Mouse (Mus musculus): ENCODE measurements around the gene B3gnt2. TPM values are rescaled to one million over a fixed set of nuclear protein-coding genes. Genes with fewer than 3 reads are reported as not detected.

B3gnt2 gene
- 35.4 and 41.4 TPM in 2 replicates for polyA plus RNA-seq (2012; rRNA removed)

DNA sequence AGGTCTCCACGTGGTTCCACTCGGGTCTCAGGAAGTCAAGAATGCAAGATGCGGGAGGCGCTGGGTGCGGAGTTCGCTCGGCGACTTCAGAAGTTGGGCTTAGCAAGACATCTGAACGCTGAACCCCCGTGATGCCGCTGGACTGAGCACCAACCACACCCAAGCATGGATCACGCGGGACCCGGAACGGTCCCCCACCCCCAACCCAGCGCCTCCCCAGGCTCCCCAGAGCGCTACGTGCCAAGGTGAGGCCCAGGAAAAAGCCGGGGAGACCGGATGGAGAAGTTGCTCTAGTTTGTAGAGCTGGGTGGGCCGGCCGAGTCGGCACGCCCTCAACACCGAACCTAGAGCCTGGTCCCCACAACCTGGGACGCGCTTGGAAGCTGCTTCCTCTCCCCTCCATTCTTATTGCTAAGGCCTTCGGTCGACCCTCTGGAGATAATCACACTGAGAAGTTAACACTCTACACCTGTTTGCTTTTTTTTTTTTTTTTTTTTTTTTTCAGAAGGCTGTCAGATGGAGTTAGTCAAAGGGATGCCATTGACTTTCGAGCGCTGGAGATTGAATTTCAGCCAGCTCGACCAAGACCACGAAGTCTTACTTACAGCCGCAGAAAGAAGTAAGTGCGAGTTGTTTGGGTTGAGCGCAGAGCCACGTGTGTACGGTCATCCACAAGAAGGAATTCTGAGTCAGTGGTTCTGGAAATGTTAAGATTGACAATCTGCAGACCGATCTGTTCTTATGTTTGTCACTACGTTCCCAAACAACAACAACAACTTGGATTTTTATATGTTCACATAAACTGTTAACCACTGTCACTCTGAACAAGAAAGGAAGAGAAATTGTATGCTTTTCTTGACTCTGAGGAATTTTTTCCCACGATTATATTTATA is at the start of gene B3gnt2:
B3gnt2 (minus strand) TSS at position 627 of the 893 bp plus-strand sequence.
- DNase-seq = peak; percentile 65
- peak within 1 kb of the TSS; percentile 89 for H3K27ac ChIP-seq (ENCODE audit: control insufficient read depth, insufficient read depth, low read length)
- 12% methylated on average over 41 of the region's 41 CpGs for WGBS
- H3K4me3 ChIP-seq (ENCODE audit: control insufficient read depth, insufficient read depth, low read length) = peak within 1 kb of the TSS; percentile 100
- H3K36me3 ChIP-seq (ENCODE audit: control insufficient read depth, insufficient read depth, low read length) = no peaks in the 10 kb centered on the region
- H3K27me3 ChIP-seq (ENCODE audit: control insufficient read depth, insufficient read depth, low read length) = no peaks in the 10 kb centered on the region
- TF ChIP-seq CTCF (IDR thresholded peaks at IDR 0.05; ENCODE audit: borderline replicate concordance, control insufficient read depth, extremely low read depth, insufficient read depth, low read length, poor library complexity) (no peak), POLR2A (IDR thresholded peaks at IDR 0.05; ENCODE audit: control insufficient read depth, extremely low read depth, insufficient read depth, low read length, poor library complexity) (no peak)
- peaks cover 11% of the 10 kb centered on the region for H3K4me1 ChIP-seq (replicated peaks; ENCODE audit: control insufficient read depth, insufficient read depth, low read length)

DNA sequence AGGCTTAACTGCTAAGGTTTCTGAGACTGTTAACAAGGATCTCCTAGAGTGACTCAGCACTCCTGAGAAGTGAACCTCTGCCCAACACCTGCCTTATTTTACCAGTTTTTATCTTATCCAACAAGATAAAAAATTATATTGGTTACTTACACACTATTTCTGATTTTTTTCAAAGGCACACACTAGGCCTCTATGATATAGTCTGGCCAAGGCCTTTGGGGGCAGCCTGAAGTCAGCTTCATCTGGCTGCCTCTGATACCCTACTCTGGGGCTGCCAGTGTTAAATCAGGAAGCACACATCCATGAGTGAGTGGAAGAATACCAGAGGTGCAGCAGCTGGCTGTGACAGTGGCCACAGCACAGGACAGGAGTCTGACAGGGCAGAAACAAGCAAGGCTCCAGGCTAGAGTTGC is 45.7 kb upstream of the B3gnt2 start:
- no peak for DNase-seq
- Histone ChIP-seq H3K27ac (ENCODE audit: control insufficient read depth, insufficient read depth, low read length) (no peak overlapping the region), H3K4me1 (replicated peaks; ENCODE audit: control insufficient read depth, insufficient read depth, low read length) (no peaks in the 10 kb centered on the region), H3K4me3 (ENCODE audit: control insufficient read depth, insufficient read depth, low read length) (no peak overlapping the region), H3K36me3 (ENCODE audit: control insufficient read depth, insufficient read depth, low read length) (no peaks in the 10 kb centered on the region), H3K27me3 (ENCODE audit: control insufficient read depth, insufficient read depth, low read length) (no peaks in the 10 kb centered on the region)
- no peak for TF ChIP-seq POLR2A (IDR thresholded peaks at IDR 0.05; ENCODE audit: control insufficient read depth, extremely low read depth, insufficient read depth, low read length, poor library complexity)

DNA sequence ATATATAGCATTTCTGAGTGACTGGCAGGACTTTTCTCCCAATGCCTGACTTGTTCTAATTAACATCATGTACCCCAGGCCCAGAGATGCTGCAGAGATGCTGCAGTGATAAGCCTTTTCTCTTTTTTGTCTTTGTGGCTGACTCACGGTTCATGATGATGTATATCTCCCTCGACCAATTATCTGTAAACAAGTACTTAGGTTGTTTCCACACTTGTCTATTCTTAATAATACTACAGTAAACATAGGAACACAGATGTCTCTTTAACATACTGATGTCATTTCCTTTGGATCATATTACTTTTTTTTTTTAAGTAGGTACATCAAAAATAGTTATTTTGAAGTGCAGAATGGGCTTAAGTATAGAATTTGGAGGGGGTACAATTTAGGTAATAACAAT is 42.2 kb upstream of the B3gnt2 start:
- H3K4me1 ChIP-seq (replicated peaks; ENCODE audit: control insufficient read depth, insufficient read depth, low read length) = no peaks in the 10 kb centered on the region

DNA sequence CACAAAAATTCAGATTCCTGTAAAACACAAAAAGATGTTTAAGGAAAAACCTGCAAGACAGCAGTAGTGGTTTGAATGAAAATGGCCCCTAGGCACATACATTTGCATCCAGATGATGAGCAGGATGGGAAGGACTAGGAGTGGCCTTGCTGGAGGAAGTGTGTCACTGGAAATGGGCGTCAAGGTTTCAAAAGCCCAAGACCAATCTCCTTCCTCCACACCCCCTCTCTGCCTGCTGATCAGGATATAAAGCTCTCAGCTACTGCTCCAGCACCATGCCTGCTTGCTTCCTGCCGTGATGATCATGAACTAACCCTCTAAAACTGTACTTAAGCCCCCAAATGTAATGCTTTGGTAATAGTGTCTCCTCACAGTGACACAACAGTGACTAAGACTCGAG is 39.3 kb upstream of the B3gnt2 start:
- no peaks in the 10 kb centered on the region for H3K36me3 ChIP-seq (ENCODE audit: control insufficient read depth, insufficient read depth, low read length)
- 88% methylated on average over 3 of the region's 3 CpGs for WGBS
- H3K4me1 ChIP-seq (replicated peaks; ENCODE audit: control insufficient read depth, insufficient read depth, low read length) = no peaks in the 10 kb centered on the region
- no peaks in the 10 kb centered on the region for H3K27me3 ChIP-seq (ENCODE audit: control insufficient read depth, insufficient read depth, low read length)
- TF ChIP-seq POLR2A (IDR thresholded peaks at IDR 0.05; ENCODE audit: control insufficient read depth, extremely low read depth, insufficient read depth, low read length, poor library complexity) (no peak), CTCF (IDR thresholded peaks at IDR 0.05; ENCODE audit: borderline replicate concordance, control insufficient read depth, extremely low read depth, insufficient read depth, low read length, poor library complexity) (no peak)
- H3K4me3 ChIP-seq (ENCODE audit: control insufficient read depth, insufficient read depth, low read length) = no peak overlapping the region
- DNase-seq = no peak
- no peak overlapping the region for H3K27ac ChIP-seq (ENCODE audit: control insufficient read depth, insufficient read depth, low read length)

More for the DNA sequence above, 42.2 kb upstream of the B3gnt2 start:
- Histone ChIP-seq H3K27me3 (ENCODE audit: control insufficient read depth, insufficient read depth, low read length) (no peaks in the 10 kb centered on the region), H3K4me3 (ENCODE audit: control insufficient read depth, insufficient read depth, low read length) (no peak overlapping the region), H3K36me3 (ENCODE audit: control insufficient read depth, insufficient read depth, low read length) (no peaks in the 10 kb centered on the region), H3K27ac (ENCODE audit: control insufficient read depth, insufficient read depth, low read length) (no peak overlapping the region)
- WGBS = 62% methylated on average over 2 of the region's 2 CpGs
- DNase-seq = no peak
- no peak for TF ChIP-seq POLR2A (IDR thresholded peaks at IDR 0.05; ENCODE audit: control insufficient read depth, extremely low read depth, insufficient read depth, low read length, poor library complexity)
- no peak for TF ChIP-seq CTCF (IDR thresholded peaks at IDR 0.05; ENCODE audit: borderline replicate concordance, control insufficient read depth, extremely low read depth, insufficient read depth, low read length, poor library complexity)

DNA sequence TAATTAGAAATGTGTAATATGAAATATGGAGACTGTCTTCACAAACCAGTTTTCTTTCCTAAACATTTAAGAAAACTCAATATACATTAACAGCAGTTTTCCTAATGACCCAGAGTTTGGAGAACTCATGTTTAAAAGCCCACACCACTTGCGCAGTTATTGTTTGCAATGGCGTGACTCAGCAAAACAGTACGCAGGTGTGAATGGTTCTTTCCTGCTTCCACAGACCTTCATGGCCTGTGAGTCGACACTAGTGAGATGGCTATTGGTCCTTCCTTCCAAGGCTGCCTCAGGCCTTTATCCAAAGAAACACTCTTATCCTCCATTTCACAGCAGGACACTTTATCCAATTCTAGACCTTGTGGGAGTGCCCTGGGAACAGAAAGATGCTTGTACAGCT is 36.9 kb upstream of the B3gnt2 start:
- H3K4me1 ChIP-seq (replicated peaks; ENCODE audit: control insufficient read depth, insufficient read depth, low read length) = 0 out of 2 replicates have a peak, but pooled peaks cover 2% of the 10 kb centered on the region
- H3K4me3 ChIP-seq (ENCODE audit: control insufficient read depth, insufficient read depth, low read length) = no peak overlapping the region
- 82% methylated on average over 4 of the region's 4 CpGs for WGBS
- no peak for DNase-seq
- no peak overlapping the region for H3K27ac ChIP-seq (ENCODE audit: control insufficient read depth, insufficient read depth, low read length)
- no peaks in the 10 kb centered on the region for H3K27me3 ChIP-seq (ENCODE audit: control insufficient read depth, insufficient read depth, low read length)
- TF ChIP-seq CTCF (IDR thresholded peaks at IDR 0.05; ENCODE audit: borderline replicate concordance, control insufficient read depth, extremely low read depth, insufficient read depth, low read length, poor library complexity) (no peak), POLR2A (IDR thresholded peaks at IDR 0.05; ENCODE audit: control insufficient read depth, extremely low read depth, insufficient read depth, low read length, poor library complexity) (no peak)
- H3K36me3 ChIP-seq (ENCODE audit: control insufficient read depth, insufficient read depth, low read length) = no peaks in the 10 kb centered on the region

DNA sequence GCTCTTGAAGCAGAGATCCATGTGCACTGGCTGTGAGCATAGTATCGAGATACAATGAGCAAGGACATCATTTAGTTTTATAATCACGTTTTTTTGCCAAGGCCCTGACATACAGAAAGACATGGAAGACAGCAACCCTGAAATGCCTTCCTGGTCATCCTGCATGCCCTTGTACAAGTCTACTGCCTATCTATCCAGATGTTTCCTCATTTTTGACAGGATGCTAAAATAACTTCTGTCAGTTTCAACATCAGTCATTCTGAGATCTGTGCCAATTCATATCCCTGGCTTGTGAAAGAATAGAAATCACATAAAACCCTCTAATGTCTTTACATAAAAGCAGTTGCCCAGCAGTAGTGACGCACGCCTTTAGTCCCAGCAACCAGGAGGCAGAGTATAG is 36.4 kb upstream of the B3gnt2 start:
- H3K27ac ChIP-seq (ENCODE audit: control insufficient read depth, insufficient read depth, low read length) = no peak overlapping the region
- WGBS = 90% methylated on average over 4 of the region's 4 CpGs
- H3K4me3 ChIP-seq (ENCODE audit: control insufficient read depth, insufficient read depth, low read length) = no peak overlapping the region
- no peaks in the 10 kb centered on the region for H3K27me3 ChIP-seq (ENCODE audit: control insufficient read depth, insufficient read depth, low read length)
- no peak for TF ChIP-seq CTCF (IDR thresholded peaks at IDR 0.05; ENCODE audit: borderline replicate concordance, control insufficient read depth, extremely low read depth, insufficient read depth, low read length, poor library complexity)
- TF ChIP-seq POLR2A (IDR thresholded peaks at IDR 0.05; ENCODE audit: control insufficient read depth, extremely low read depth, insufficient read depth, low read length, poor library complexity) = no peak
- H3K36me3 ChIP-seq (ENCODE audit: control insufficient read depth, insufficient read depth, low read length) = no peaks in the 10 kb centered on the region
- DNase-seq = no peak
- 0 out of 2 replicates have a peak, but pooled peaks cover 2% of the 10 kb centered on the region for H3K4me1 ChIP-seq (replicated peaks; ENCODE audit: control insufficient read depth, insufficient read depth, low read length)

Measured in thymus, adult 2 months (tissue).